In genomic region chr2:156630288-156630687, GRCm38 (mm10) we compare ENCODE assay signal across 19 mouse cellular contexts. TPM values are rescaled to one million over a fixed set of nuclear protein-coding genes. Genes with fewer than 3 reads are reported as not detected.
DNase-seq lines count a peak whose midpoint lies in the region; TF ChIP-seq lines count a peak whose summit lies in the region.
"Had no signal": no experiment of that assay in that cellular context is flagged by ENCODE, and none has a peak within 500 bp of the region (broad histone marks: within the 10 kb centered on the region; RNA-seq: fewer than 3 reads in every experiment).

No protein-coding gene starts in this region.

- H3K4me3 ChIP-seq in gastrocnemius, adult 2 months = no peak overlapping the region
- H3K4me3 ChIP-seq in layer of hippocampus, adult 2 months = no peak overlapping the region
- H3K4me3 ChIP-seq: embryonic facial prominence, embryonic 12.5 days; erythroblast, embryonic 14.5 days; heart, embryonic 10.5 days; intestine, embryonic 15.5 days; liver, embryonic 12.5 days; midbrain, embryonic 12.5 days; neural tube, embryonic 13.5 days had no signal

- H3K27ac ChIP-seq in gastrocnemius, adult 2 months = no peak overlapping the region
- no peak overlapping the region for H3K27ac ChIP-seq in layer of hippocampus, adult 2 months
- H3K27ac ChIP-seq: embryonic facial prominence, embryonic 12.5 days; heart, embryonic 10.5 days; hindbrain, embryonic 14.5 days; intestine, embryonic 15.5 days; liver, embryonic 12.5 days; midbrain, embryonic 12.5 days; neural tube, embryonic 13.5 days had no signal

- TF ChIP-seq CTCF in gastrocnemius, adult 2 months (IDR thresholded peaks at IDR 0.05) = peak; percentile 22; the same call in 1 of the 2 replicates
- TF ChIP-seq CTCF in layer of hippocampus, adult 2 months (conservative IDR thresholded peaks at IDR 0.05) = peak; percentile 56

- intact Hi-C loops in gastrocnemius, adult 2 months (cut with DNase I) = no loop called here
- intact Hi-C loops in gastrocnemius, postnatal 36 days (cut with DNase I) = no loop called here

- no peak for DNase-seq in gastrocnemius, adult 2 months
- no peak for DNase-seq in gastrocnemius, postnatal 36 days
- no peak for DNase-seq in layer of hippocampus, adult 2 months (ENCODE audit: low spot score in 2 of 2)
- no peak for DNase-seq in layer of hippocampus, postnatal 10 days (ENCODE audit: low spot score in 2 of 2)
- DNase-seq in A20 (ENCODE audit: low read depth, low spot score) = peak; percentile 8
- peak; percentile 66 for DNase-seq in R1 (ENCODE audit: low read depth, low spot score)
- no peak for DNase-seq in urinary bladder, postnatal 14 days (ENCODE audit: low spot score)
- DNase-seq in urinary bladder, adult 2 months (ENCODE audit: low spot score) = no peak
- DNase-seq: cerebellum, adult 2 months; kidney, postnatal 14 days; thymus, postnatal 4 days had no signal

RNA-seq across cellular contexts. Expression of gene Dlgap4, which starts 16.8 kb away (rescaled TPM):
- 10 to 100 TPM; 43.5 to 55.3 TPM for total RNA-seq in gastrocnemius, adult 2 months (2021)
- 10 to 100 TPM; 53.4 to 57.8 TPM for total RNA-seq in gastrocnemius, postnatal 36 days (2021)
- total RNA-seq in layer of hippocampus, adult 2 months (2021) = 100 to 1,000 TPM; 194 to 198 TPM
- total RNA-seq in layer of hippocampus, postnatal 10 days (2021) = 100 to 1,000 TPM; 220 to 257 TPM
- 67.0 and 95.5 TPM in 2 replicates for polyA plus RNA-seq in urinary bladder, adult 2 months (2012; rRNA removed)

Comparison
In these comparisons a context has a peak if more than half of its experiments do, and no peak if none do; other contexts are left out.
1. DNase-seq: peak in A20 (single experiment) and R1 (single experiment); none in gastrocnemius, adult 2 months (single experiment), gastrocnemius, postnatal 36 days (0 of 2), layer of hippocampus, adult 2 months (0 of 2), layer of hippocampus, postnatal 10 days (0 of 2), urinary bladder, postnatal 14 days (single experiment) and urinary bladder, adult 2 months (single experiment).